Mouse (Mus musculus) forebrain, embryonic 12.5 days (tissue): ENCODE measurements around the gene Setd2. TPM values are rescaled to one million over a fixed set of nuclear protein-coding genes. Genes with fewer than 3 reads are reported as not detected.
A peak's percentile ranks its signal among the peaks of the same experiment; 100 is the strongest.

Source experiments
- ATAC-seq: fragments of 200-750 bp; cut with Nextera tagmentation; 2 replicates; pipeline ENCODE4 v1.8.0; 2017; ENCODE audit warnings: moderate TSS enrichment; ENCODE audit not compliant: low FRiP score
- H3K27ac ChIP-seq: fragments of 300-500 bp; sonication (generic); 2 replicates; pipeline ENCODE4 v1.5.1; 2016; ENCODE audit warnings: mild to moderate bottlenecking
- H3K27me3 ChIP-seq: fragments of 300-500 bp; sonication (generic); 2 replicates; pipeline ENCODE4 v1.6.1; 2016; ENCODE audit warnings: mild to moderate bottlenecking
- H3K36me3 ChIP-seq: fragments of 300-500 bp; sonication (generic); replicated peaks from 2 replicates; pipeline ENCODE4 v1.6.1; 2016; ENCODE audit warnings: mild to moderate bottlenecking
- H3K4me1 ChIP-seq: fragments of 300-500 bp; sonication (generic); 2 replicates; pipeline ENCODE4 v1.6.1; 2016
- H3K4me2 ChIP-seq: fragments of 300-500 bp; sonication (generic); 2 replicates; pipeline ENCODE4 v1.6.1; 2016; ENCODE audit warnings: mild to moderate bottlenecking, moderate library complexity
- H3K4me3 ChIP-seq: fragments of 300-500 bp; sonication (generic); replicated peaks from 2 replicates; pipeline ENCODE4 v1.5.1; 2016; ENCODE audit warnings: mild to moderate bottlenecking
- H3K9ac ChIP-seq: fragments of 300-500 bp; sonication (generic); 2 replicates; pipeline ENCODE4 v1.6.1; 2016; ENCODE audit warnings: mild to moderate bottlenecking
- H3K9me3 ChIP-seq: fragments of 300-500 bp; sonication (generic); 2 replicates; pipeline ENCODE4 v1.6.1; 2016
- WGBS: fragments of 180-500 bp; shearing (Covaris S2); methylation state at CpG from one replicate; pipeline ENCODE4 v1.1.7; 2016; 5-methylcytosine and 5-hydroxymethylcytosine counted together
- microRNA-seq: library from miRNA; unstranded; fragments of <30 nt; microRNA quantifications from one replicate; pipeline ENCODE4, GENCODE M21; 2017
- polyA plus RNA-seq: library from polyadenylated mRNA; unstranded; fragments of >200 nt; fragmentation: Nextera tagmentation; extraction: Ambion mirVana; gene quantifications from 2 replicates; pipeline ENCODE4 v1.2.1, GENCODE M21; 2016

The Setd2 gene
- polyA plus RNA-seq, 1 experiment from 2014 or later, result 49.7 TPM

GRCm38 (mm10) chr9:110660208-110660607, 127.8 kb downstream of the Setd2 start:
- Histone ChIP-seq H3K9ac (no peak overlapping the region), H3K4me1 (peaks cover 19% of the 10 kb centered on the region), H3K27me3 (no peaks in the 10 kb centered on the region), H3K4me2 (no peak overlapping the region), H3K9me3 (no peaks in the 10 kb centered on the region), H3K4me3 (no peak overlapping the region), H3K27ac (no peak overlapping the region), H3K36me3 (0 out of 2 replicates have a peak, but pooled peaks cover 5% of the 10 kb centered on the region)
- ATAC-seq, result no peak
- 85% methylated on average over 2 of the region's 2 CpGs for WGBS

- Histone ChIP-seq H3K36me3 (0 out of 2 replicates have a peak, but pooled peaks cover 5% of the 10 kb centered on the region), H3K27me3 (no peaks in the 10 kb centered on the region), H3K4me3 (no peak overlapping the region), H3K9ac (no peak overlapping the region), H3K4me2 (no peak overlapping the region), H3K9me3 (no peaks in the 10 kb centered on the region), H3K4me1 (peaks cover 16% of the 10 kb centered on the region), H3K27ac (no peak overlapping the region)
- WGBS, result 88% methylated on average over 7 of the region's 7 CpGs
- ATAC-seq, result no peak
Measured at GRCm38 (mm10) chr9:110660856-110661612, 128.6 kb downstream of the Setd2 start.

GRCm38 (mm10) chr9:110662844-110663243, 130.4 kb downstream of the Setd2 start:
- 0 out of 2 replicates have a peak, but pooled peaks cover 5% of the 10 kb centered on the region for H3K36me3 ChIP-seq
- H3K4me2 ChIP-seq, result no peak overlapping the region
- H3K27ac ChIP-seq, result no peak overlapping the region
- H3K27me3 ChIP-seq, result no peaks in the 10 kb centered on the region
- no peak for ATAC-seq
- WGBS, result 90% methylated on average over 1 of the region's 1 CpGs
- H3K4me1 ChIP-seq, result peaks cover 20% of the 10 kb centered on the region
- H3K9me3 ChIP-seq, result no peaks in the 10 kb centered on the region
- no peak overlapping the region for H3K4me3 ChIP-seq
- H3K9ac ChIP-seq, result no peak overlapping the region

GRCm38 (mm10) chr9:110665912-110666311, 133.5 kb downstream of the Setd2 start:
- H3K4me2 ChIP-seq, result no peak overlapping the region
- no peaks in the 10 kb centered on the region for H3K36me3 ChIP-seq
- no peaks in the 10 kb centered on the region for H3K27me3 ChIP-seq
- H3K9ac ChIP-seq, result no peak overlapping the region
- 0 out of 2 replicates have a peak, but pooled peaks have one; percentile 36 for ATAC-seq
- H3K27ac ChIP-seq, result peak overlapping the region; percentile 62; the same call in 1 of the 2 replicates
- WGBS, result 19% methylated on average over 4 of the region's 4 CpGs
- peaks cover 18% of the 10 kb centered on the region for H3K4me1 ChIP-seq
- H3K4me3 ChIP-seq, result no peak overlapping the region
- H3K9me3 ChIP-seq, result no peaks in the 10 kb centered on the region

GRCm38 (mm10) chr9:110666374-110666773, 134.0 kb downstream of the Setd2 start:
- Histone ChIP-seq H3K4me2 (no peak overlapping the region), H3K9ac (no peak overlapping the region), H3K4me3 (no peak overlapping the region), H3K9me3 (no peaks in the 10 kb centered on the region), H3K4me1 (peaks cover 18% of the 10 kb centered on the region), H3K36me3 (no peaks in the 10 kb centered on the region), H3K27ac (peak overlapping the region; percentile 10; the same call in 1 of the 2 replicates), H3K27me3 (no peaks in the 10 kb centered on the region)
- 44% methylated on average over 8 of the region's 8 CpGs for WGBS
- no peak for ATAC-seq

- WGBS, result 80% methylated on average over 4 of the region's 4 CpGs
- no peaks in the 10 kb centered on the region for H3K27me3 ChIP-seq
- H3K9ac ChIP-seq, result no peak overlapping the region
- no peaks in the 10 kb centered on the region for H3K36me3 ChIP-seq
- no peak overlapping the region for H3K4me3 ChIP-seq
- H3K4me2 ChIP-seq, result no peak overlapping the region
- H3K9me3 ChIP-seq, result no peaks in the 10 kb centered on the region
- peaks cover 18% of the 10 kb centered on the region for H3K4me1 ChIP-seq
- no peak for ATAC-seq
- no peak overlapping the region for H3K27ac ChIP-seq
Measured at GRCm38 (mm10) chr9:110667219-110667836, 134.9 kb downstream of the Setd2 start.

Small RNAs within 50 kb of the gene (microRNA-seq; reads per million reads assigned to microRNA genes)
- not detected for gene Mir8107

Other genes starting within 250 kb of the Setd2 start
- gene Elp6, start 227.4 kb upstream of the Setd2 start, polyA plus RNA-seq, result 32.7 and 33.0 TPM in 2 replicates
- gene Scap, start 199.3 kb upstream of the Setd2 start, polyA plus RNA-seq, result 41.9 and 45.0 TPM in 2 replicates
- gene Ptpn23, start 124.4 kb upstream of the Setd2 start, polyA plus RNA-seq, result 20.4 and 20.9 TPM in 2 replicates
- 1.2 and 2.2 TPM in 2 replicates for gene Ngp, start 112.8 kb upstream of the Setd2 start, polyA plus RNA-seq
- gene Klhl18, start 55.9 kb upstream of the Setd2 start, polyA plus RNA-seq, result 10.3 and 10.5 TPM in 2 replicates
- gene Kif9, start 55.6 kb upstream of the Setd2 start, polyA plus RNA-seq, result 1.6 and 2.0 TPM in 2 replicates
- 31.0 and 32.0 TPM in 2 replicates for gene Nradd, start 91.9 kb downstream of the Setd2 start, polyA plus RNA-seq
- 2.0 and 2.3 TPM in 2 replicates for gene Nbeal2, start 121.6 kb downstream of the Setd2 start, polyA plus RNA-seq
- gene Ccdc12, start 123.9 kb downstream of the Setd2 start, polyA plus RNA-seq, result 139 and 143 TPM in 2 replicates
- gene Myl3, start 209.3 kb downstream of the Setd2 start, polyA plus RNA-seq, result 1.3 and 1.5 TPM in 2 replicates
- gene Pth1r, start 214.5 kb downstream of the Setd2 start, polyA plus RNA-seq, result 16.1 and 18.6 TPM in 2 replicates